Mouse (Mus musculus) forebrain, embryonic 15.5 days (tissue): Measurements from ENCODE around the gene Parp16. TPM values are rescaled to one million over a fixed set of nuclear protein-coding genes. Genes with fewer than 3 reads are reported as not detected.

ENCODE experiments used
- ATAC-seq: fragments of 200-750 bp; cut with Nextera tagmentation; replicated peaks from 2 replicates; pipeline ENCODE4 v1.8.0; 2017; ENCODE audit warnings: mild to moderate bottlenecking, moderate TSS enrichment, moderate library complexity
- H3K27ac ChIP-seq: fragments of 300-500 bp; sonication (generic); replicated peaks from 2 replicates; pipeline ENCODE4 v1.5.1; 2015; ENCODE audit warnings: mild to moderate bottlenecking, inconsistent platforms
- H3K27me3 ChIP-seq: fragments of 300-500 bp; sonication (generic); 2 replicates; pipeline ENCODE4 v1.6.1; 2015; ENCODE audit warnings: inconsistent platforms
- H3K36me3 ChIP-seq: fragments of 300-500 bp; sonication (generic); 2 replicates; pipeline ENCODE4 v1.6.1; 2015; ENCODE audit warnings: mild to moderate bottlenecking, inconsistent platforms
- H3K4me1 ChIP-seq: fragments of 300-500 bp; sonication (generic); 2 replicates; pipeline ENCODE4 v1.6.1; 2015; ENCODE audit warnings: inconsistent platforms
- H3K4me2 ChIP-seq: fragments of 300-500 bp; sonication (generic); replicated peaks from 2 replicates; pipeline ENCODE4 v1.6.1; 2015; ENCODE audit warnings: mild to moderate bottlenecking, inconsistent platforms
- H3K4me3 ChIP-seq: fragments of 300-500 bp; sonication (generic); 2 replicates; pipeline ENCODE4 v1.5.1; 2015; ENCODE audit warnings: mild to moderate bottlenecking, inconsistent platforms
- H3K9ac ChIP-seq: fragments of 300-500 bp; sonication (generic); replicated peaks from 2 replicates; pipeline ENCODE4 v1.6.1; 2015; ENCODE audit warnings: mild to moderate bottlenecking, inconsistent platforms
- H3K9me3 ChIP-seq: fragments of 300-500 bp; sonication (generic); 2 replicates; pipeline ENCODE4 v1.6.1; 2016; ENCODE audit warnings: inconsistent platforms
- WGBS: fragments of 180-500 bp; shearing (Covaris S2); methylation state at CpG from one replicate; pipeline ENCODE4 v1.1.7; 2015; ENCODE audit warnings: mixed read lengths; 5-methylcytosine and 5-hydroxymethylcytosine counted together
- polyA plus RNA-seq: library from polyadenylated mRNA; unstranded; fragments of >200 nt; fragmentation: Nextera tagmentation; extraction: Ambion mirVana; gene quantifications from 2 replicates; pipeline ENCODE4 v1.2.1, GENCODE M21; 2015

Gene Parp16
- 4.9 and 5.1 TPM in 2 replicates for polyA plus RNA-seq

- no peak for ATAC-seq
- H3K36me3 ChIP-seq, result no peaks in the 10 kb centered on the region
- H3K4me2 ChIP-seq, result peak within 1 kb of the TSS; percentile 39; the same call in 1 of the 2 replicates
- H3K27me3 ChIP-seq, result no peaks in the 10 kb centered on the region
- no peak within 1 kb of the TSS for H3K4me3 ChIP-seq
- H3K9ac ChIP-seq, result peak within 1 kb of the TSS; percentile 27; the same call in 1 of the 2 replicates
- 81% methylated on average over 4 of the region's 4 CpGs for WGBS
- peak within 1 kb of the TSS; percentile 85 for H3K27ac ChIP-seq
- no peaks in the 10 kb centered on the region for H3K9me3 ChIP-seq
- H3K4me1 ChIP-seq, result peaks cover 29% of the 10 kb centered on the region
Observed at GRCm38 (mm10) chr9:65195053-65195452, at the start of gene Parp16. TSS of gene Parp16 (plus strand) at chr9:65195353.

GRCm38 (mm10) chr9:65146001-65146400 lies 49.2 kb upstream of the Parp16 start:
- Histone ChIP-seq H3K9me3 (no peaks in the 10 kb centered on the region), H3K27me3 (no peaks in the 10 kb centered on the region), H3K4me1 (peaks cover 35% of the 10 kb centered on the region), H3K27ac (peak overlapping the region; percentile 26; the same call in 1 of the 2 replicates), H3K4me2 (no peak overlapping the region), H3K9ac (no peak overlapping the region), H3K4me3 (no peak overlapping the region), H3K36me3 (peaks cover 21% of the 10 kb centered on the region)
- WGBS, result 61% methylated on average over 5 of the region's 5 CpGs
- ATAC-seq, result no peak

GRCm38 (mm10) chr9:65148507-65148906 lies 46.6 kb upstream of the Parp16 start:
- H3K4me3 ChIP-seq, result no peak overlapping the region
- H3K9ac ChIP-seq, result no peak overlapping the region
- no peaks in the 10 kb centered on the region for H3K27me3 ChIP-seq
- H3K27ac ChIP-seq, result no peak overlapping the region
- WGBS, result 88% methylated on average over 7 of the region's 7 CpGs
- peaks cover 21% of the 10 kb centered on the region for H3K36me3 ChIP-seq
- ATAC-seq, result no peak
- H3K4me2 ChIP-seq, result no peak overlapping the region
- peaks cover 36% of the 10 kb centered on the region for H3K4me1 ChIP-seq
- H3K9me3 ChIP-seq, result no peaks in the 10 kb centered on the region

GRCm38 (mm10) chr9:65152711-65153330 lies 42.3 kb upstream of the Parp16 start:
- peak; percentile 79 for ATAC-seq
- H3K9ac ChIP-seq, result peak overlapping the region; percentile 35; the same call in 1 of the 2 replicates
- H3K4me3 ChIP-seq, result no peak overlapping the region
- 13% methylated on average over 6 of the region's 6 CpGs for WGBS
- peaks cover 37% of the 10 kb centered on the region for H3K4me1 ChIP-seq
- H3K4me2 ChIP-seq, result peak overlapping the region; percentile 13
- H3K27me3 ChIP-seq, result no peaks in the 10 kb centered on the region
- H3K27ac ChIP-seq, result peak overlapping the region; percentile 95
- H3K9me3 ChIP-seq, result no peaks in the 10 kb centered on the region
- H3K36me3 ChIP-seq, result peaks cover 10% of the 10 kb centered on the region; the same call in 1 of the 2 replicates

GRCm38 (mm10) chr9:65153331-65153711 lies 41.8 kb upstream of the Parp16 start:
- peak; percentile 80 for ATAC-seq
- H3K9me3 ChIP-seq, result no peaks in the 10 kb centered on the region
- peaks cover 37% of the 10 kb centered on the region for H3K4me1 ChIP-seq
- peaks cover 6% of the 10 kb centered on the region; the same call in 1 of the 2 replicates for H3K36me3 ChIP-seq
- WGBS, result 3% methylated on average over 5 of the region's 5 CpGs
- peak overlapping the region; percentile 35; the same call in 1 of the 2 replicates for H3K9ac ChIP-seq
- H3K27me3 ChIP-seq, result no peaks in the 10 kb centered on the region
- H3K4me2 ChIP-seq, result peak overlapping the region; percentile 13; the same call in 1 of the 2 replicates
- H3K4me3 ChIP-seq, result no peak overlapping the region
- H3K27ac ChIP-seq, result peak overlapping the region; percentile 95

- Histone ChIP-seq H3K4me3 (no peak overlapping the region), H3K27me3 (no peaks in the 10 kb centered on the region), H3K4me1 (peaks cover 41% of the 10 kb centered on the region), H3K9ac (no peak overlapping the region), H3K27ac (no peak overlapping the region), H3K36me3 (no peaks in the 10 kb centered on the region), H3K9me3 (no peaks in the 10 kb centered on the region), H3K4me2 (no peak overlapping the region)
- 79% methylated on average over 9 of the region's 9 CpGs for WGBS
- ATAC-seq, result no peak
Observed at GRCm38 (mm10) chr9:65154692-65155455, 40.3 kb upstream of the Parp16 start.

- Histone ChIP-seq H3K27me3 (no peaks in the 10 kb centered on the region), H3K27ac (peak overlapping the region; percentile 5; the same call in 1 of the 2 replicates), H3K9me3 (no peaks in the 10 kb centered on the region), H3K4me1 (peaks cover 50% of the 10 kb centered on the region), H3K4me2 (0 out of 2 replicates have a peak overlapping the region, but pooled peaks have one; percentile 7), H3K36me3 (no peaks in the 10 kb centered on the region), H3K9ac (no peak overlapping the region), H3K4me3 (no peak overlapping the region)
- ATAC-seq, result no peak
- 7% methylated on average over 8 of the region's 8 CpGs for WGBS
Observed at GRCm38 (mm10) chr9:65156604-65157003, 38.5 kb upstream of the Parp16 start.

DNA sequence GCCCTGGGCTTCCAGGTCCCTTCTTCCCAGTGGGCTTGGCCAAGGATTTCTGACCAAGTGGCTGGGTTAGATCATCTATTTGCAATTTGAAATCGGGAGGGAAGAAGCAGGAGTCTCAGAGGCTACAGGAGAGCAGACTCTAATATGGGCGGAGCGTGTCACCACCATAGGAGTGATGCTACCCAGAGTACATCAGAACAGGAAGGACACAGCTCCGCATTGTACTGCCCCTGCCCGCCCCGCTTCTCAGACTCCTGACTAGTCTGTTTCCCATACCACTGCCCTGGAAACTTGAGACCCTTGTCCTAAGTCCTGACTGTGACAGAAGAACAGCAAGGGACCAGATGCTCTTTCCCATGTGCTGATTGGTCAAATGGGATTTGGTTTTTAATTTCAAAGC lies 37.5 kb upstream of the Parp16 start:
- H3K9ac ChIP-seq, result no peak overlapping the region
- H3K27ac ChIP-seq, result no peak overlapping the region
- no peak overlapping the region for H3K4me2 ChIP-seq
- peaks cover 54% of the 10 kb centered on the region for H3K4me1 ChIP-seq
- WGBS, result 59% methylated on average over 6 of the region's 6 CpGs
- no peaks in the 10 kb centered on the region for H3K27me3 ChIP-seq
- no peaks in the 10 kb centered on the region for H3K9me3 ChIP-seq
- H3K4me3 ChIP-seq, result no peak overlapping the region
- no peak for ATAC-seq
- H3K36me3 ChIP-seq, result no peaks in the 10 kb centered on the region

- no peak overlapping the region for H3K4me3 ChIP-seq
- peaks cover 47% of the 10 kb centered on the region for H3K4me1 ChIP-seq
- no peaks in the 10 kb centered on the region for H3K9me3 ChIP-seq
- H3K36me3 ChIP-seq, result no peaks in the 10 kb centered on the region
- no peak overlapping the region for H3K4me2 ChIP-seq
- no peak for ATAC-seq
- peak overlapping the region; percentile 11; the same call in 1 of the 2 replicates for H3K27ac ChIP-seq
- H3K27me3 ChIP-seq, result no peaks in the 10 kb centered on the region
- 12% methylated on average over 4 of the region's 4 CpGs for WGBS
- no peak overlapping the region for H3K9ac ChIP-seq
Observed at GRCm38 (mm10) chr9:65161188-65161587, 34.0 kb upstream of the Parp16 start.

- H3K27me3 ChIP-seq, result no peaks in the 10 kb centered on the region
- no peak overlapping the region for H3K9ac ChIP-seq
- no peaks in the 10 kb centered on the region for H3K9me3 ChIP-seq
- WGBS, result 17% methylated on average over 8 of the region's 8 CpGs
- peaks cover 41% of the 10 kb centered on the region for H3K4me1 ChIP-seq
- no peak overlapping the region; the same call in 1 of the 2 replicates for H3K4me3 ChIP-seq
- H3K36me3 ChIP-seq, result no peaks in the 10 kb centered on the region
- H3K4me2 ChIP-seq, result no peak overlapping the region
- ATAC-seq, result no peak
- peak overlapping the region; percentile 64 for H3K27ac ChIP-seq
Observed at GRCm38 (mm10) chr9:65161881-65162280, 33.3 kb upstream of the Parp16 start.

- peaks cover 34% of the 10 kb centered on the region for H3K4me1 ChIP-seq
- H3K9me3 ChIP-seq, result no peaks in the 10 kb centered on the region
- no peaks in the 10 kb centered on the region for H3K36me3 ChIP-seq
- H3K4me2 ChIP-seq, result peak overlapping the region; percentile 85
- peak overlapping the region; percentile 64 for H3K27ac ChIP-seq
- no peaks in the 10 kb centered on the region for H3K27me3 ChIP-seq
- peak overlapping the region; percentile 46 for H3K4me3 ChIP-seq
- WGBS, result under 1% methylated on average over 48 of the region's 69 CpGs
- peak; percentile 89 for ATAC-seq
- peak overlapping the region; percentile 62 for H3K9ac ChIP-seq
Observed at GRCm38 (mm10) chr9:65162711-65163639, 32.2 kb upstream of the Parp16 start.
